Mouse (Mus musculus): Measurements from ENCODE around the gene Gm11627. TPM values are rescaled to one million over a fixed set of nuclear protein-coding genes. Genes with fewer than 3 reads are reported as not detected.

Gm11627 gene
- polyA plus RNA-seq, 1 experiment: not detected

- TF ChIP-seq GATA1 (IDR thresholded peaks at IDR 0.05; ENCODE audit: low read length): no peak
Observed at GRCm38 (mm10) chr11:102552051-102552450, 27.2 kb downstream of the Gm11627 start.

GRCm38 (mm10) chr11:102551176-102551575 lies 28.1 kb downstream of the Gm11627 start:
- no peak for TF ChIP-seq GATA1 (IDR thresholded peaks at IDR 0.05; ENCODE audit: low read length)

GRCm38 (mm10) chr11:102541471-102541870 lies 37.8 kb downstream of the Gm11627 start:
- no peak for TF ChIP-seq GATA1 (IDR thresholded peaks at IDR 0.05; ENCODE audit: low read length)

GRCm38 (mm10) chr11:102539690-102540089 lies 39.6 kb downstream of the Gm11627 start:
- no peak for TF ChIP-seq GATA1 (IDR thresholded peaks at IDR 0.05; ENCODE audit: low read length)

GRCm38 (mm10) chr11:102536210-102536609 lies 43.1 kb downstream of the Gm11627 start:
- TF ChIP-seq GATA1 (IDR thresholded peaks at IDR 0.05; ENCODE audit: low read length): no peak

GRCm38 (mm10) chr11:102534078-102534477 lies 45.2 kb downstream of the Gm11627 start:
- TF ChIP-seq GATA1 (IDR thresholded peaks at IDR 0.05; ENCODE audit: low read length): no peak

- no peak for TF ChIP-seq GATA1 (IDR thresholded peaks at IDR 0.05; ENCODE audit: low read length)
Observed at GRCm38 (mm10) chr11:102531425-102531824, 47.8 kb downstream of the Gm11627 start.

Other genes with a start within 250 kb of the Gm11627 start
- 7.0 and 10.8 TPM in 2 replicates for gene Slc4a1, start 213.3 kb downstream of the Gm11627 start, polyA plus RNA-seq (2012)
- gene Rundc3a, start 186.1 kb downstream of the Gm11627 start, polyA plus RNA-seq (2012): not detected in 2 replicates
- gene Slc25a39, start 171.5 kb downstream of the Gm11627 start, polyA plus RNA-seq (2012): 260 and 309 TPM in 2 replicates
- gene Grn, start 149.1 kb downstream of the Gm11627 start, polyA plus RNA-seq (2012): 13.2 and 18.9 TPM in 2 replicates
- 0.23 and 0.30 TPM in 2 replicates for gene Fam171a2, start 131.8 kb downstream of the Gm11627 start, polyA plus RNA-seq (2012)
- gene Itga2b, start 109.3 kb downstream of the Gm11627 start, polyA plus RNA-seq (2012): 18.0 and 29.0 TPM in 2 replicates
- gene Gpatch8, start 23.1 kb downstream of the Gm11627 start, polyA plus RNA-seq (2012): 11.5 and 15.9 TPM in 2 replicates
- gene Fzd2, start 24.9 kb upstream of the Gm11627 start, polyA plus RNA-seq (2012): not detected in 2 replicates
- not detected in 2 replicates for gene Meioc, start 84.3 kb upstream of the Gm11627 start, polyA plus RNA-seq (2012)
- gene Ccdc43, start 118.3 kb upstream of the Gm11627 start, polyA plus RNA-seq (2012): 8.3 and 11.0 TPM in 2 replicates
- gene Adam11, start 182.0 kb upstream of the Gm11627 start, polyA plus RNA-seq (2012): not detected in 2 replicates
- not detected in 2 replicates for gene Gjc1, start 240.2 kb upstream of the Gm11627 start, polyA plus RNA-seq (2012)

Data from G1E-ER4 (cell line).